Comparison of ENCODE assay signal across 7 mouse cellular contexts in the genomic region with DNA sequence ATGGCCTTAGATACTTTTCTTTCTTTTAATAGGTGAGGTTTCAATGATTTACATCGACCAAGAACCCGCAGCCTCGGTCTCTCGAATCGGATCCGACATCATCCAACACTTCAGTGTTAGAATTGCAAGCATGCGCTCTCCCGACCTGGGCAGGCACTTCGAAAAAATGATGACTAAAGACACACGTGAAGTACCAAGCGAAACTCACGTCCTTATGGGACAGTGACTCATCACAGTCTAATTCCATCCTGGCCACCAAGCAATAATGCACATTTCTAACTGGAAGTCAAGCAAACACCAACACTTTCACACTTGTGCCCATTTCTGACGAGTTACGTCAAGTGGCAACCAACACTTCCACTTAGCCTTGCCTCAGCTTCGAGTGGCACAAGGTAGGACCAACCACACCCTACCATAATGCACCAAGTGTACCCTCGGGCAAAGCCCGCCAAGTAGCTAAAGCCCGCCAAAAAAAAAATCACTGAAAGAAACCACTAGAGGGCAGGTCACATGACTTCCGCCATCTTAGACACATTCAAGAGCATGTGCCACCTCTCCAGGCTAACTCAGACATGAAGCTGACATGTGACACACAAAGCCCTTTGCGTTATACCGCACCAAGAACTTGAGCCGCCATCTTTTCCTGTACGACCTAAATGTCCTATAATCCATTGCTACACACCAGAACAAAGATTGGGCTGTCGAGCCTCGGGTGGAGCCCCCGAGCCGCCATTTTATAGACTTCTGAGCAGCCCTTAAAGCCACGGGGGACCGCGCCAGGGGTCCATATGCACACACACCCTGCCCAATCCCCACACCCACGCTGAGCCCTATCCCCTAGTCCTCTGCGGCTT. TPM values are rescaled to one million over a fixed set of nuclear protein-coding genes. Genes with fewer than 3 reads are reported as not detected.
DNase-seq lines count a peak whose midpoint lies in the region; ATAC-seq and TF ChIP-seq lines count a peak whose summit lies in the region.

No protein-coding gene starts in this region.

- peak; percentile 31; the same call in 1 of the 2 replicates for TF ChIP-seq CTCF in forebrain, postnatal 0 days (IDR thresholded peaks at IDR 0.05; ENCODE audit: low read depth)
- TF ChIP-seq CTCF in intestine, postnatal 0 days (IDR thresholded peaks at IDR 0.05; ENCODE audit: low read depth) = peak; percentile 40

- peak overlapping the region; percentile 68 for H3K9ac ChIP-seq in lung, embryonic 16.5 days (ENCODE audit: low read length)
- peak overlapping the region; percentile 46 for H3K9ac ChIP-seq in forebrain, postnatal 0 days
- H3K9ac ChIP-seq in intestine, postnatal 0 days (ENCODE audit: low read depth, low read length) = peak overlapping the region; percentile 46; the same call in 1 of the 2 replicates

- H3K27ac ChIP-seq in lung, embryonic 16.5 days (ENCODE audit: low read length) = peak overlapping the region; percentile 83
- H3K27ac ChIP-seq in forebrain, postnatal 0 days (ENCODE audit: low read depth, low read length) = peak overlapping the region; percentile 81
- peak overlapping the region; percentile 60 for H3K27ac ChIP-seq in intestine, postnatal 0 days (ENCODE audit: low read depth, low read length)
- H3K27ac ChIP-seq in midbrain, embryonic 10.5 days (replicated peaks) = peak overlapping the region; percentile 87

- peak overlapping the region; percentile 55 for H3K4me3 ChIP-seq in lung, embryonic 16.5 days (ENCODE audit: low read length)
- peak overlapping the region; percentile 41 for H3K4me3 ChIP-seq in forebrain, postnatal 0 days (ENCODE audit: low read depth, low read length)
- peak overlapping the region; percentile 46 for H3K4me3 ChIP-seq in intestine, postnatal 0 days (ENCODE audit: low read depth, low read length)
- H3K4me3 ChIP-seq in midbrain, embryonic 10.5 days = peak overlapping the region; percentile 54

- 72% methylated on average over 32 of the region's 32 CpGs for WGBS in lung, embryonic 16.5 days
- WGBS in forebrain, postnatal 0 days = 56% methylated on average over 32 of the region's 32 CpGs
- 61% methylated on average over 32 of the region's 32 CpGs for WGBS in intestine, postnatal 0 days
- 66% methylated on average over 32 of the region's 32 CpGs for whole genome bisulfite sequencing in midbrain, embryonic 10.5 days

- peak overlapping the region; percentile 33 for H3K4me2 ChIP-seq in lung, embryonic 16.5 days (ENCODE audit: low read depth, low read length)
- H3K4me2 ChIP-seq in forebrain, postnatal 0 days (ENCODE audit: low read depth) = peak overlapping the region; percentile 35; the same call in 1 of the 2 replicates
- peak overlapping the region; percentile 49 for H3K4me2 ChIP-seq in intestine, postnatal 0 days (replicated peaks; ENCODE audit: low read depth)

- H3K9me3 ChIP-seq in lung, embryonic 16.5 days (ENCODE audit: control insufficient read depth, low read length) = no peaks in the 10 kb centered on the region
- H3K9me3 ChIP-seq in forebrain, postnatal 0 days (ENCODE audit: low read length) = no peaks in the 10 kb centered on the region
- no peaks in the 10 kb centered on the region for H3K9me3 ChIP-seq in intestine, postnatal 0 days (ENCODE audit: control insufficient read depth)
- H3K9me3 ChIP-seq in midbrain, embryonic 10.5 days (replicated peaks) = 0 out of 2 replicates have a peak, but pooled peaks cover 6% of the 10 kb centered on the region

- no peaks in the 10 kb centered on the region for H3K4me1 ChIP-seq in lung, embryonic 16.5 days (replicated peaks; ENCODE audit: control insufficient read depth, insufficient read depth, low read length)
- H3K4me1 ChIP-seq in forebrain, postnatal 0 days (ENCODE audit: insufficient read depth) = no peaks in the 10 kb centered on the region
- no peaks in the 10 kb centered on the region for H3K4me1 ChIP-seq in intestine, postnatal 0 days (replicated peaks; ENCODE audit: control insufficient read depth, insufficient read depth, low read length)
- H3K4me1 ChIP-seq in midbrain, embryonic 10.5 days = no peaks in the 10 kb centered on the region

- no peak for DNase-seq in lung, postnatal 14 days
- DNase-seq in embryo, embryonic 11.5 days (ENCODE audit: low read depth, low spot score) = peak; percentile 36
- peak; percentile 72 for DNase-seq in forebrain, postnatal 0 days
- DNase-seq in midbrain, embryonic 10.5 days (ENCODE audit: low spot score) = peak; percentile 45
- peak; percentile 17 for DNase-seq in testis, postnatal 14 days (ENCODE audit: low spot score)

- H3K27me3 ChIP-seq in lung, embryonic 16.5 days (ENCODE audit: control insufficient read depth, insufficient read depth, low read depth, low read length) = no peaks in the 10 kb centered on the region
- no peaks in the 10 kb centered on the region for H3K27me3 ChIP-seq in forebrain, postnatal 0 days (ENCODE audit: insufficient read depth, low read length)
- no peaks in the 10 kb centered on the region for H3K27me3 ChIP-seq in intestine, postnatal 0 days (replicated peaks; ENCODE audit: control insufficient read depth, insufficient read depth, low read length)
- no peaks in the 10 kb centered on the region for H3K27me3 ChIP-seq in midbrain, embryonic 10.5 days (ENCODE audit: low read depth, poor library complexity, severe bottlenecking)

- ATAC-seq in lung, embryonic 16.5 days (ENCODE audit: low read depth) = peak; percentile 80
- peak; percentile 91 for ATAC-seq in forebrain, postnatal 0 days
- ATAC-seq in intestine, postnatal 0 days = peak; percentile 77

- peaks cover 2% of the 10 kb centered on the region for H3K36me3 ChIP-seq in lung, embryonic 16.5 days (ENCODE audit: control insufficient read depth, insufficient read depth, low read length)
- no peaks in the 10 kb centered on the region for H3K36me3 ChIP-seq in forebrain, postnatal 0 days (ENCODE audit: insufficient read depth)
- H3K36me3 ChIP-seq in intestine, postnatal 0 days (ENCODE audit: control insufficient read depth, insufficient read depth) = no peaks in the 10 kb centered on the region
- H3K36me3 ChIP-seq in midbrain, embryonic 10.5 days = no peaks in the 10 kb centered on the region

RNA-seq across cellular contexts. Expression of gene Gm26992, which starts 59.7 kb away (rescaled TPM):
- not detected in 2 replicates for polyA plus RNA-seq in lung, embryonic 16.5 days (2015; fragmentation: Nextera tagmentation; extraction: Ambion mirVana)
- not detected in 2 replicates for total RNA-seq in forebrain, postnatal 0 days (2014; rRNA removed)
- 0.48 TPM in 1 of 2 replicates, not detected in the other for polyA plus RNA-seq in forebrain, postnatal 0 days (2015; fragmentation: Nextera tagmentation; extraction: Ambion mirVana)
- polyA plus RNA-seq in intestine, postnatal 0 days (2015; fragmentation: Nextera tagmentation; extraction: Ambion mirVana) = not detected in 2 replicates
- not detected in 2 replicates for polyA plus RNA-seq in midbrain, embryonic 10.5 days (2016; fragmentation: Nextera tagmentation; extraction: Ambion mirVana)
